Mouse (Mus musculus) testis, adult 2 months (tissue): ENCODE measurements around the gene Kndc1.

Experiments
- CTCF ChIP-seq: fragments of 200-500 bp; IDR thresholded peaks from 2 replicates; pipeline ENCODE4 v1.5.1; 2012; ENCODE audit warnings: low read depth, mild to moderate bottlenecking, inconsistent platforms, low read length, moderate library complexity; ENCODE audit not compliant: control insufficient read depth, insufficient read depth, insufficient replicate concordance
- POLR2A ChIP-seq: fragments of 200-500 bp; IDR thresholded peaks from 2 replicates; pipeline ENCODE4 v1.6.1; 2012; ENCODE audit warnings: low read depth, mild to moderate bottlenecking, inconsistent platforms, low read length, moderate library complexity; ENCODE audit not compliant: control insufficient read depth

- TF ChIP-seq CTCF (no peak), POLR2A (no peak)
These were observed 42.6 kb downstream of the Kndc1 start for GRCm38 (mm10) chr7:139937138-139937537.
